Mouse (Mus musculus) midbrain, postnatal 0 days (tissue): ENCODE measurements around the gene Kcnma1. TPM values are rescaled to one million over a fixed set of nuclear protein-coding genes. Genes with fewer than 3 reads are reported as not detected.

Experiments
- ATAC-seq: fragments of 200-750 bp; cut with Nextera tagmentation; 2 replicates; pipeline ENCODE4 v1.8.0; 2017; ENCODE audit warnings: moderate number of reproducible peaks, mild to moderate bottlenecking, moderate TSS enrichment, moderate library complexity; ENCODE audit not compliant: low FRiP score
- DNase-seq: peaks from one replicate; pipeline ENCODE4 v3.0.0-alpha.2; 2015; ENCODE audit warnings: low spot score
- H3K27ac ChIP-seq: fragments of 300-500 bp; sonication (generic); 2 replicates; pipeline ENCODE4 v1.5.1; 2014; ENCODE audit warnings: low read depth, mild to moderate bottlenecking, low read length, mixed read lengths
- H3K27me3 ChIP-seq: fragments of 300-500 bp; sonication (generic); 2 replicates; pipeline ENCODE4 v1.6.1; 2014; ENCODE audit warnings: low read length, control low read depth, mixed read lengths; ENCODE audit not compliant: insufficient read depth
- H3K36me3 ChIP-seq: fragments of 300-500 bp; sonication (generic); 2 replicates; pipeline ENCODE4 v1.6.1; 2014; ENCODE audit warnings: low read length, control low read depth, mixed read lengths; ENCODE audit not compliant: insufficient read depth
- H3K4me1 ChIP-seq: fragments of 300-500 bp; sonication (generic); 2 replicates; pipeline ENCODE4 v1.6.1; 2014; ENCODE audit warnings: mild to moderate bottlenecking, control low read depth, antibody characterized with exemption, low read length, mixed read lengths; ENCODE audit not compliant: insufficient read depth
- H3K4me2 ChIP-seq: fragments of 300-500 bp; sonication (generic); 2 replicates; pipeline ENCODE4 v1.6.1; 2014; ENCODE audit warnings: low read depth, mild to moderate bottlenecking, low read length, mixed read lengths; ENCODE audit not compliant: poor library complexity, severe bottlenecking
- H3K4me3 ChIP-seq: fragments of 300-500 bp; sonication (generic); 2 replicates; pipeline ENCODE4 v1.5.1; 2014; ENCODE audit warnings: low read depth, mild to moderate bottlenecking, low read length, moderate library complexity
- H3K9ac ChIP-seq: fragments of 300-500 bp; sonication (generic); replicated peaks from 2 replicates; pipeline ENCODE4 v1.6.1; 2014; ENCODE audit warnings: mild to moderate bottlenecking, low read length, moderate library complexity, mixed read lengths; ENCODE audit not compliant: poor library complexity, severe bottlenecking
- H3K9me3 ChIP-seq: fragments of 300-500 bp; sonication (generic); 2 replicates; pipeline ENCODE4 v1.6.1; 2016; ENCODE audit warnings: low read length, control low read depth
- CTCF ChIP-seq: IDR thresholded peaks from 2 replicates; pipeline ENCODE4 v1.5.1; 2016; ENCODE audit warnings: antibody characterized with exemption, mild to moderate bottlenecking
- WGBS: fragments of 180-500 bp; shearing (Covaris S2); extraction: QIAGEN DNeasy Blood & Tissue Kit; methylation state at CpG from one replicate; pipeline ENCODE4 v1.1.7; 2014; 5-methylcytosine and 5-hydroxymethylcytosine counted together
- polyA plus RNA-seq: library from polyadenylated mRNA; unstranded; fragments of >200 nt; fragmentation: Nextera tagmentation; extraction: Ambion mirVana; gene quantifications from 2 replicates; pipeline ENCODE4 v1.2.1, GENCODE M21; 2015
- total RNA-seq: library from RNA; depleted of rRNA; stranded (reverse); fragments of >200 nt; gene quantifications from 2 replicates; pipeline ENCODE4 v1.2.3, GENCODE M21; 2014

Gene Kcnma1
- total and polyA plus RNA-seq, 2 experiments from 2014 or later, result 20.6 to 45.7 TPM

DNA sequence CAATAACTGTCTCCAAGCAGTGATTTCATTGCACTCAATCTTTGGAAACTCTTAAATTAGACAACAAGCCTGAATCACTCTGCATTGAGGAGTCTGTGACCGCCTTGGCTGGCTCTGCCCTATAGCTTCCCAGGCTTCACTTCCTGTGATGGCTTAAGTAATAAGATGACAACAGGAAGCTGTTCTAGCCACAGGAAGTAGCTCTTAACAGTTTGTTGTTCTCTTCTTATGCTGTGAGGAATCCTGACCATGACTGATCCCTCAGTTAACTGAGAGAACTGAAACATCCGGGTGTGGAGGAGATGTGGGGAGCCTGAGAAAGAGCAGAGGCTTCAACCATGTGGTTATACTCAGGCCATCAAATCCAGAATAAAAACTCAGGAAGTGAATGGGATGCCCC is 549.2 kb downstream of the Kcnma1 start:
- no peak overlapping the region for H3K4me3 ChIP-seq
- no peak for ATAC-seq
- H3K9ac ChIP-seq, result no peak overlapping the region
- no peaks in the 10 kb centered on the region for H3K9me3 ChIP-seq
- no peak for TF ChIP-seq CTCF
- no peaks in the 10 kb centered on the region for H3K36me3 ChIP-seq
- no peak overlapping the region for H3K27ac ChIP-seq
- no peaks in the 10 kb centered on the region for H3K4me1 ChIP-seq
- 83% methylated on average over 2 of the region's 2 CpGs for WGBS
- no peaks in the 10 kb centered on the region for H3K27me3 ChIP-seq
- DNase-seq, result no peak
- no peak overlapping the region for H3K4me2 ChIP-seq

DNA sequence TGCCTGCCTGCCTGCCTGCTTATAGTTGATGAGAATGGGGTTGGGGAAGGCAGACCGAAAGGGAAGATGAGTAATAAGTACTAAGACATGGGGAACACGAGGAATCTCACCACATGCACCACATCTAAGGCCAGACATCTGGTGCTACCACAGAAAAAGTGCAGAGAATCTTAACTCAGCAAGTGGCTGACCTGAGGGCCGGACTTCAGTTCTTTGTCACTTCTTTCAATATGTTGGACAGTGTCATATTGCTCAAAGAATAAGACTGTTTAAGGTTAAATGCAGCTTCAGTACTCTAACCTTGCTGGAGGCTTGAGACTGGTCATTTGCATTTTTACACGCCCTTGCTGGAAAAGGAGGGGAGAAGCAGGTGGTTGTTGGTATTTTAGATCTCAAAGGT is 555.7 kb downstream of the Kcnma1 start:
- H3K9ac ChIP-seq, result no peak overlapping the region
- ATAC-seq (no peak), DNase-seq (no peak)
- H3K4me3 ChIP-seq, result no peak overlapping the region
- TF ChIP-seq CTCF, result no peak
- no peak overlapping the region for H3K27ac ChIP-seq
- no peaks in the 10 kb centered on the region for H3K9me3 ChIP-seq
- H3K27me3 ChIP-seq, result no peaks in the 10 kb centered on the region
- no peak overlapping the region for H3K4me2 ChIP-seq
- 63% methylated on average over 4 of the region's 4 CpGs for WGBS
- no peaks in the 10 kb centered on the region for H3K36me3 ChIP-seq
- no peaks in the 10 kb centered on the region for H3K4me1 ChIP-seq

DNA sequence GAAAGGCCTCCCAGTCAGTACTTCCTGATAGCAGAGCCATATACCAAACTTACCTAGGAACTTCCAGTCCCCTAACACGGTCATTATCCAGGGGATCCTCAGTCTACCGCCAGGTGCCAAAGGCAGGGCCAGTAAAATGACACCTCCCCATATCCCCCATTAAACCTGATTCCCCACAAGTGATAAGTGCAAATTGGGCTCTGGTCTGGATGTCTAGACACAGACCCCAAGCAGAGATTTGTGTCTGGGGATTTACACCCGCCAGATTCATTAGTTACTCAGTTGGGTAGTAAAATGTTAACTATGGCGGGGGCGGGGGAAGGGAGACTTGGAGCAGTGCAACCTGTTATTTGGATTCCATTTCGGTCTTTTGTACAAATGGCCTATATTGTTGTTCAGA is 562.6 kb downstream of the Kcnma1 start:
- H3K4me2 ChIP-seq, result no peak overlapping the region
- H3K4me3 ChIP-seq, result no peak overlapping the region
- no peak for TF ChIP-seq CTCF
- H3K9ac ChIP-seq, result no peak overlapping the region
- no peaks in the 10 kb centered on the region for H3K27me3 ChIP-seq
- H3K9me3 ChIP-seq, result no peaks in the 10 kb centered on the region
- ATAC-seq (no peak), DNase-seq (no peak)
- no peaks in the 10 kb centered on the region for H3K4me1 ChIP-seq
- no peaks in the 10 kb centered on the region for H3K36me3 ChIP-seq
- H3K27ac ChIP-seq, result no peak overlapping the region
- WGBS, result 88% methylated on average over 6 of the region's 6 CpGs

DNA sequence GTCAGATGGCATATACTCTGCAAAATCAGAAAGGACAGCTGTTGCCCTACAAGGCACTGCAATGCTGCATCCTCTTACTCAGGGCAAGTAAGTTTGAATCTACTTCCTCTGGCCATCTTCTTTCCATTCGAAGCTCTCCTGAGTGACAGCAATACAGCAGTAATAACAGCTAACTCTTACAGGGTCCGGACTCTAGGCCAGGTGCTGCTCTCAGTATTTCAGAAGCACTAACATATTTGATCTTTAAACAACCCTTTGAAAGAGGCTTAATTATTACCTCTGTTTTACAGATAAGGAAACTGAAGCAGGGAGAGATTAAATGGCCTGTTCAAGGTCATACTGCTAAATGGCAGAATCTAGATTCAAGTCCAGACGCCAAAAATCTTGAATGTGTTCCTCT is 576.8 kb downstream of the Kcnma1 start:
- no peaks in the 10 kb centered on the region for H3K27me3 ChIP-seq

DNA sequence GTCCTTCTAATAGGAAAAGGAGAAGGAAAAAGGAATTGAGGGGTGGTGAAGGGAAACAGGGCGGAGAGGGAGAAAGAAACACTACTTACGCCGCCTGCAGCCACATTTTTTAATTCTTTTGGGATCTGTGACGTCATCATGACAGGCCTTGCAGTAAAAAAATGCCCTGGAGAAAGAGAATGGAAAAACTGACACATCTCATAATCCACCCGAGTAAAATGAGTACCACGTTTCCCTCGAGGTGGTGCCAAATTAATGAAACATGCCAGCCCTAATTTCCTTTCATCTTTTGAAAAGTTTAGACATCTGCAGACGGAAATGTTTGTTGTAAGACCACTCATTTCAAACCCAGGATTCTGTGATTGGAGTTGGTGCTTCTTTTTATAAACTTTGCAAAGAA is 578.4 kb downstream of the Kcnma1 start:
- no peaks in the 10 kb centered on the region for H3K4me1 ChIP-seq
- no peaks in the 10 kb centered on the region for H3K9me3 ChIP-seq
- ATAC-seq (no peak), DNase-seq (no peak)
- H3K27me3 ChIP-seq, result no peaks in the 10 kb centered on the region
- H3K27ac ChIP-seq, result no peak overlapping the region
- no peak overlapping the region for H3K4me3 ChIP-seq
- TF ChIP-seq CTCF, result no peak
- WGBS, result 68% methylated on average over 8 of the region's 8 CpGs
- H3K36me3 ChIP-seq, result no peaks in the 10 kb centered on the region
- H3K4me2 ChIP-seq, result no peak overlapping the region
- H3K9ac ChIP-seq, result no peak overlapping the region

More for the DNA sequence above, 576.8 kb downstream of the Kcnma1 start:
- TF ChIP-seq CTCF, result no peak
- DNase-seq (no peak), ATAC-seq (no peak)
- Histone ChIP-seq H3K4me1 (no peaks in the 10 kb centered on the region), H3K27ac (no peak overlapping the region), H3K9ac (no peak overlapping the region), H3K4me3 (no peak overlapping the region), H3K9me3 (no peaks in the 10 kb centered on the region), H3K36me3 (no peaks in the 10 kb centered on the region), H3K4me2 (no peak overlapping the region)
- 88% methylated on average over 3 of the region's 3 CpGs for WGBS

DNA sequence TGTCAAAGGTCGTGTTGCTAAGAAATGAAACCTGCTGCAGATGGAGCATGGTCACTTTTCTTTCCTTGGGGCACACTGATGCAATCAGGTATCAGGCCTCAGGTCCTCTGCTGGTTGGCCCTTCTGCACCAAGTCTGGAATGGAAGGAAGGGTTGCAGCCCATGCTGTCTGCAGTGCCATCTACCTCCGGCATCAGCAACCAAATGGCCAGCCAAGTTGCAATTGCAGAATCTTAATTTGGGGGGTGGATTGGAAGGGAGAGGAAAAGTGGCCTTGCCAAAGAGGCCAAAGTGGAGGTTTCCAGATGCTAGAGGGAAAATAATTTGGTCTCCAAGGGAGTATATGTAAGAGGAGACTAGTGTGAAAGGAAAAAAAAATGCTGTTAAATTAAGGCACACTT is 584.3 kb downstream of the Kcnma1 start:
- H3K4me3 ChIP-seq, result no peak overlapping the region
- H3K27ac ChIP-seq, result no peak overlapping the region
- DNase-seq (no peak), ATAC-seq (no peak)
- no peaks in the 10 kb centered on the region for H3K36me3 ChIP-seq
- no peak for TF ChIP-seq CTCF
- H3K9ac ChIP-seq, result no peak overlapping the region
- 82% methylated on average over 2 of the region's 2 CpGs for WGBS
- no peaks in the 10 kb centered on the region for H3K27me3 ChIP-seq
- no peaks in the 10 kb centered on the region for H3K4me1 ChIP-seq
- H3K4me2 ChIP-seq, result no peak overlapping the region
- H3K9me3 ChIP-seq, result no peaks in the 10 kb centered on the region
